Mouse (Mus musculus): Measurements from ENCODE around the gene Kcnc4. TPM values are rescaled to one million over a fixed set of nuclear protein-coding genes. Genes with fewer than 3 reads are reported as not detected.

Kcnc4 gene
- not detected in 2 replicates for polyA plus RNA-seq (2012)

DNA sequence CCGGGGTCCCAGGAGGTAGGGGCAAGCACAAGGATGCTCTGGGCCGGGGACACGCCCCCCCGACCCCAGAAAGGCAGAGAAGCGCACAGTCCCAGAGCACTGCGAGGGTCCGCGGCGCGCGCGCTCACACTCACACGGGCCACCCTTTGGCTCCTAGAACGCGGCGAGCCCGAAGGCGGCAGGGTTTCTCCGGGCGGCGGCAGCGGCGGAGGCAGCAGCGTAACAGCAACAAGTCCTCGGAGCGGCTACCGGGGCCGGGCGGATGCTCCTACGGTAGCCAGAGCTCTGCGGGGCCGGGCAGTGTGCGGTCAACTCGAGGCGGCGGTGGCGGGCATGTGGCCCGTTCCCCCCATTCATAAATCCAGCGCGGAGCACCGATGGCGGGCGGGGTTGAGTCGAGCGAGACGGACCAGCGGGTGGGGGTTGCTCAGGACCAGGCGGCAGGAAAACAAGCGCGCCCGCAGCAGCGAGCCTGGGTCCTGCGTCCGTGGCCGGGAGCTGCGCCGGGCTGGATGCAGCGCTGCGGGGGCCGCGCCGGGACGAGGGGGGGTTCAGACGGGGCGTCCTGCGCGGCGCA lies at the start of gene Kcnc4:
TSS of gene Kcnc4 (minus strand) at position 357 of the 577 bp plus-strand sequence.
- peaks cover 75% of the 10 kb centered on the region for H3K27me3 ChIP-seq (ENCODE audit: control insufficient read depth)
- H3K4me3 ChIP-seq (replicated peaks) = no peak within 1 kb of the TSS
- H3K36me3 ChIP-seq (ENCODE audit: control insufficient read depth) = no peaks in the 10 kb centered on the region
- H3K9me3 ChIP-seq (ENCODE audit: control insufficient read depth, low read length) = 0 out of 2 replicates have a peak, but pooled peaks cover 2% of the 10 kb centered on the region
- no peak for TF ChIP-seq TAL1 (IDR thresholded peaks at IDR 0.05; ENCODE audit: low read length)
- TF ChIP-seq GATA1 (IDR thresholded peaks at IDR 0.05; ENCODE audit: low read length) = no peak
- no peaks in the 10 kb centered on the region for H3K4me1 ChIP-seq (ENCODE audit: control insufficient read depth)

DNA sequence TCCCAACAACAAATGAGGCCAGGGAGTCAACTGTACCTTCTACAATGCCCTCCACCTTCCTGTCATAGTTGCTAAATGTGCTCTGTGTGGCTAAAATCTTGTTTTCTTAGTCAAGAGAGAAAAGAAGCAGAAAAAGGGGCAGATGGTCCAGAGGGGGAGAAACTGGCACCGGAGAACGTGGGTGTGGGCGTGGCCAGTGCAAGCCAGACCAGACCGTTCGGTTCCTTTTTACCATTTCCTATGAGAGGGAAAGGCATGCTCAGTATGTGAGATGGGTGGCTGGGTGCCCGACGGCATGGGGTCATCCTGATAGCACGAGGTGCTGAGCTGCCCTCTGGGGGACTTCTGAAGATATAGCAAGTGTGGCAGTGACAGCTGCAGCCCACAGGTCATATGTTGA lies 49.3 kb upstream of the Kcnc4 start:
- no peak for TF ChIP-seq TAL1 (IDR thresholded peaks at IDR 0.05; ENCODE audit: low read length)
- no peak for TF ChIP-seq GATA1 (IDR thresholded peaks at IDR 0.05; ENCODE audit: low read length)
- no peaks in the 10 kb centered on the region for H3K4me1 ChIP-seq (ENCODE audit: control insufficient read depth)
- H3K4me3 ChIP-seq (replicated peaks) = no peak overlapping the region
- no peaks in the 10 kb centered on the region for H3K9me3 ChIP-seq (ENCODE audit: control insufficient read depth, low read length)
- H3K27me3 ChIP-seq (ENCODE audit: control insufficient read depth) = no peaks in the 10 kb centered on the region
- H3K36me3 ChIP-seq (ENCODE audit: control insufficient read depth) = no peaks in the 10 kb centered on the region

DNA sequence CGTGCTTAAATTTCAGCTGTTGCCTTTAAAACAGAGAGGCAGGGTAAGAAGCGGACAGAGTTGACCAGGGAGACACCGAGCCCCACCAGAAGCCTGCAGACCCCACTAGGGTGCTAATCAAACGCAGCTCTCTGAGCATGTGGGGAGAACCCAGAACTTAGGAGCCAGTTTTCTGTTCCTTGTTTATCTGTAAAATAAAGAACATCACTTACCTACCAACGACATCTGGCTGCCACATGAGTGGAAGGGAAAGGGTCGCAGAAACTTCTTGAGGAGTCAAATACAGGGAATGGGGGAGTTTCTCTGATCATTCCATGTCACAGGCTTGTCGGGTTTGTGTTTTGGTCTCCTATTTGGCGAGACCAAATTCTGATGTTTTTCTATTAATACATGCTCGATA lies 48.6 kb upstream of the Kcnc4 start:
- Histone ChIP-seq H3K4me3 (replicated peaks) (no peak overlapping the region), H3K27me3 (ENCODE audit: control insufficient read depth) (no peaks in the 10 kb centered on the region), H3K4me1 (ENCODE audit: control insufficient read depth) (no peaks in the 10 kb centered on the region), H3K9me3 (ENCODE audit: control insufficient read depth, low read length) (no peaks in the 10 kb centered on the region), H3K36me3 (ENCODE audit: control insufficient read depth) (no peaks in the 10 kb centered on the region)
- TF ChIP-seq GATA1 (IDR thresholded peaks at IDR 0.05; ENCODE audit: low read length) = no peak
- no peak for TF ChIP-seq TAL1 (IDR thresholded peaks at IDR 0.05; ENCODE audit: low read length)

DNA sequence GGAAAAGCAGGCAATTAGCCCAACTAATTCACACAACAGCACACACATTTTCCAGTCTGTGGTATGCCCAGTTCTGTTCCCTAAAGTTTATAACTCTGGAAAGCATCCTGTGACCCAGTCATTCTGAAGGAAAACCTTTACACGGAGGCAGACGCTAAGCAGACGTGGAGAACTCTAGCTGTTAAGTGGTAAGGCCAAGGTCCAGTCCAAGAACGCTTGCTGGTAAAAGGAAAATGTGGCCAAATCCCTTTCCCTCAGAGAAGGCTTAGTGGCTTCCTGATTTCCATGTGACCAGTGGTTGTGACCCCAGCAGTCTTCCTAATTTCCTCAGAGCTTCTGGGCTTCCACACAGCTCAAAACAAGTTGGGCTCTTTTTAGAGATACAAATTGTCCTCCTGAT lies 47.2 kb upstream of the Kcnc4 start:
- H3K36me3 ChIP-seq (ENCODE audit: control insufficient read depth) = no peaks in the 10 kb centered on the region
- H3K9me3 ChIP-seq (ENCODE audit: control insufficient read depth, low read length) = no peaks in the 10 kb centered on the region
- no peaks in the 10 kb centered on the region for H3K27me3 ChIP-seq (ENCODE audit: control insufficient read depth)
- no peak for TF ChIP-seq TAL1 (IDR thresholded peaks at IDR 0.05; ENCODE audit: low read length)
- no peak for TF ChIP-seq GATA1 (IDR thresholded peaks at IDR 0.05; ENCODE audit: low read length)
- no peak overlapping the region for H3K4me3 ChIP-seq (replicated peaks)
- H3K4me1 ChIP-seq (ENCODE audit: control insufficient read depth) = no peaks in the 10 kb centered on the region

DNA sequence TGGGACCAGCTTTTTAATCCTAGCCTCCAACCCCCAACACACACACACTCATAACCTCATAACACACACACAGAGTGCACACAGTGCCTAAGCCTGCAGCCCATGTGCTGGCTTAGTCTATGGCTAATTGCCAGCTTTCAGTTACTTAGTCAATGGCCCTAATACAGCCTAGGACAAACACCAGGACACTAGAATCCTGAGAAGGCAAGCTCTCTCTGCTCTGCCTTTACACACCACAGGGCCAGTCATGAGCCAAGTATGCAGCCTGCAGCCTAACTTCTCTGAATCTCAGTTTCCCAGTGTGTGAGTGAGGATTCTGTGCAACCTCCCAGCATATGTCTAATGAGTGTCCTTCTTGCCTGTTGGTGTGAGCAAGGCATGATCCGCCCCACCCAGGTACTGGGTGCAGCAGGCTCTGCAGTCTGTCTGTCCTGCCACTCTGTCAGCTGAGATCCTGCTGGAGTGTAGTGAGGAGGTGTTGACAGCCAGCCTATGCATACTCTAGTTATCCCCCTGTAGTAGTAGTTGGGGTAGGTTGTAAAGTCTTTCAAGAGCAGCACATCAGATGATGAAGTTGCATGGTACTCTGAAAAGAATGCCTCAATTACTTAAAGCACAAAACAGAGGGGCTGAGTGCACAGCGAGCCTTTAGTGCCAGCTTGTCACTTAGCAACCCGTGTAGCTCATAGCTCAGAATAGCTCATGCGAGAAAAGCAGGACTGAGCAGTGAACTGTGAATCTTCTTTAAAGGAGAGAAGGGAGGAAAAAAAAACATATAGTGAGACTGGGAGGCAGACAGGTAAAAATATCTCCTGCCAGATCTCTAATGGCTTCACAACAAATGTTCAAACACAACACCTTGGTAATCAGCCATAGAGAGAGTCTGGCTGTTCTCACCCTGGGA lies 46.4 kb upstream of the Kcnc4 start:
- Histone ChIP-seq H3K27me3 (ENCODE audit: control insufficient read depth) (no peaks in the 10 kb centered on the region), H3K9me3 (ENCODE audit: control insufficient read depth, low read length) (no peaks in the 10 kb centered on the region; the same call in 1 of the 2 replicates), H3K4me3 (replicated peaks) (no peak overlapping the region), H3K36me3 (ENCODE audit: control insufficient read depth) (no peaks in the 10 kb centered on the region), H3K4me1 (ENCODE audit: control insufficient read depth) (no peaks in the 10 kb centered on the region)
- TF ChIP-seq GATA1 (IDR thresholded peaks at IDR 0.05; ENCODE audit: low read length) = no peak
- TF ChIP-seq TAL1 (IDR thresholded peaks at IDR 0.05; ENCODE audit: low read length) = no peak

DNA sequence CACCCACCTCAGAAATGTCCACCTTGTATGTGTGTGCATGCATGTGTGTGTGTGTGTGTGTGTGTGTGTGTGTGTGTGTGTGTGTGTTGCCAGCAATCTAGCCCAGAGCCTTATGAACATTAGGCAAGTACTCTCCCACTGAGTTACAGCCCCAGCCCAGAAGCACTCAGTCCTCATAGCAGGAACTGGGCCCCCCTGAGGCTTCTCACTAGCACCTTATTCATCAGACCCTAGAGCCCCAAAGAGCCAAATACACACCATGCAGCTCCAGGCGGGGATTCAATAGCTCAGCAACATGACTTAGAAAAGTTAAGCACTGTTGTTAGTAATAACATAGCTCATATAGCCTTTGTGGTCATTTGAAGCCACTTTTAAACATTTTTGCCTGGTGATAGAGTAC lies 45.2 kb upstream of the Kcnc4 start:
- H3K27me3 ChIP-seq (ENCODE audit: control insufficient read depth) = no peaks in the 10 kb centered on the region
- no peak overlapping the region for H3K4me3 ChIP-seq (replicated peaks)
- H3K9me3 ChIP-seq (ENCODE audit: control insufficient read depth, low read length) = peaks cover 7% of the 10 kb centered on the region
- no peaks in the 10 kb centered on the region for H3K36me3 ChIP-seq (ENCODE audit: control insufficient read depth)
- no peak for TF ChIP-seq GATA1 (IDR thresholded peaks at IDR 0.05; ENCODE audit: low read length)
- no peak for TF ChIP-seq TAL1 (IDR thresholded peaks at IDR 0.05; ENCODE audit: low read length)
- no peaks in the 10 kb centered on the region for H3K4me1 ChIP-seq (ENCODE audit: control insufficient read depth)

DNA sequence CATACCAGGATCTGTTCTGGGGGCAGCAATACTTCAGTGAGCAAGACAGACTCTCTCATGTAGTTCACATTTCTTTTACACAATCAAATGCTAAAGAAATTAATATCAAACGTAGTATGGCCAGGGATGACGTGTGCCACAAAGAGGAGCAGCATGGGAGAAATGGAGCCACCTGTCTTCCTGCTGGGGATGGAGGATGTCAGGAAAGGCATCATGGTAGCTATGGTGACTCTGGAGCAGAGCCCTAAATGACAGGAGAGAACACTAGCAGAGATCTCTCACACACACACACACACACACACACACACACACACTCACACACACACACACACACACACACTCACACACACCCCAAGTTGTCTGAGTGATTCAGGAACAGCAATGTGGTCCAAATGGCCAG lies 44.4 kb upstream of the Kcnc4 start:
- H3K27me3 ChIP-seq (ENCODE audit: control insufficient read depth) = no peaks in the 10 kb centered on the region
- no peak overlapping the region for H3K4me3 ChIP-seq (replicated peaks)
- no peaks in the 10 kb centered on the region for H3K36me3 ChIP-seq (ENCODE audit: control insufficient read depth)
- no peaks in the 10 kb centered on the region for H3K4me1 ChIP-seq (ENCODE audit: control insufficient read depth)
- H3K9me3 ChIP-seq (ENCODE audit: control insufficient read depth, low read length) = peaks cover 7% of the 10 kb centered on the region
- no peak for TF ChIP-seq GATA1 (IDR thresholded peaks at IDR 0.05; ENCODE audit: low read length)
- no peak for TF ChIP-seq TAL1 (IDR thresholded peaks at IDR 0.05; ENCODE audit: low read length)

DNA sequence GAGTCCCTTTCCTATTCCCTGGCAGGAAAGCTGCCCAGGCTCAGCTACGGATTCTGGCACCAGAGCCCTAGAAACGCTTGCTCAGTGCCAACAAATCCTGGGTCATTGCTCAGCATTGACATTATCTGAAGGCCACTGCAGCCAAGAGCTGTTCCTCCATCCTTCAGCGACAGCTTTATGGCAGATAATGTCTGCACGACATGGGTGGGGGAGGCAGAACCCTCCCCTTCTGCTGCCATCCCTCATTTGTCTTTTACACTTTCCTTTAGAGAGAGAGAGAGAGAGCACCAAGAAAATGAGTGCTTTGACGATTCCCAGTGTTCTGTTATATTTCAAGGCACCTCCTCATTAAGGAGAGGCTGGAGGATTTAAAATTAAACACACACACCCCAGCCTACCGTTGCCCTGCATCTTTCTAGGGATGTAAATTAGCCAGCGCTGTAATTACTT lies 42.4 kb upstream of the Kcnc4 start:
- no peak overlapping the region for H3K4me3 ChIP-seq (replicated peaks)
- H3K36me3 ChIP-seq (ENCODE audit: control insufficient read depth) = no peaks in the 10 kb centered on the region
- peaks cover 7% of the 10 kb centered on the region for H3K9me3 ChIP-seq (ENCODE audit: control insufficient read depth, low read length)
- H3K27me3 ChIP-seq (ENCODE audit: control insufficient read depth) = no peaks in the 10 kb centered on the region
- no peak for TF ChIP-seq TAL1 (IDR thresholded peaks at IDR 0.05; ENCODE audit: low read length)
- no peak for TF ChIP-seq GATA1 (IDR thresholded peaks at IDR 0.05; ENCODE audit: low read length)
- no peaks in the 10 kb centered on the region for H3K4me1 ChIP-seq (ENCODE audit: control insufficient read depth)

DNA sequence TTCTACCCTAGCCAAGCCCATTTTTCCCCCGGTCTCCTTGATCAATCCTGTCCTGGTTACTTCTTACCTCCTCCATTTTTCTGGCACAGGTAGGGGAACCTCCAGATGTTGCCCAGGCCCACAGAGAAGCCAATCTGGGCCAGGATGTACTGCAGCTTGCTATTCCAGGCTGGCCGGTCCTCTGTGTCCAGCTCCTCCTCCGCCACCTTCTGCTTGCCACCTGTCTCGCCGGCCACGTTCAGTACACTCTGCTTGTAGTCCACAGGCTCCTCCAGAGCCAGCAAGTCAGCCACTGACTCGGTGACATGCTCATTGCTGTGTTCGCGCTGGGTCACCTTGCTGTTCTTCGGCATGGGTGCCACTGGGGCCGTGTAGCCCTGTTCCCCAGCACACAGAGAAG lies 40.9 kb upstream of the Kcnc4 start:
- TF ChIP-seq GATA1 (IDR thresholded peaks at IDR 0.05; ENCODE audit: low read length) (no peak), TAL1 (IDR thresholded peaks at IDR 0.05; ENCODE audit: low read length) (no peak)

More for the DNA sequence above, 40.9 kb upstream of the Kcnc4 start:
- no peaks in the 10 kb centered on the region for H3K27me3 ChIP-seq (ENCODE audit: control insufficient read depth)
- no peak overlapping the region for H3K4me3 ChIP-seq (replicated peaks)
- H3K36me3 ChIP-seq (ENCODE audit: control insufficient read depth) = no peaks in the 10 kb centered on the region
- no peaks in the 10 kb centered on the region for H3K4me1 ChIP-seq (ENCODE audit: control insufficient read depth)
- peaks cover 7% of the 10 kb centered on the region for H3K9me3 ChIP-seq (ENCODE audit: control insufficient read depth, low read length)
